Mouse (Mus musculus): ENCODE measurements around the gene Tubg1. TPM values are rescaled to one million over a fixed set of nuclear protein-coding genes. Genes with fewer than 3 reads are reported as not detected.
A peak's percentile ranks its signal among the peaks of the same experiment; 100 is the strongest.
"Not testable (repeated sequence)": the region's sequence is repeated elsewhere in the genome, so short reads cannot be mapped to it uniquely, and the experiment has no call there.

Tubg1 gene
- polyA plus RNA-seq, 1 experiment: 19.2 TPM

GRCm38 (mm10) chr11:101151063-101151462, 31.3 kb downstream of the Tubg1 start:
- Histone ChIP-seq H3K4me3 (ENCODE audit: insufficient read depth, low read depth, low read length) (no peak overlapping the region), H3K27ac (ENCODE audit: insufficient read depth, low read depth, low read length) (no peak overlapping the region), H3K36me3 (ENCODE audit: control insufficient read depth, insufficient read depth, low read length) (no peaks in the 10 kb centered on the region), H3K27me3 (replicated peaks; ENCODE audit: control insufficient read depth, insufficient read depth, low read length) (no peaks in the 10 kb centered on the region), H3K4me1 (ENCODE audit: control insufficient read depth, insufficient read depth, low read length) (0 out of 2 replicates have a peak, but pooled peaks cover 2% of the 10 kb centered on the region)
- no peak for TF ChIP-seq CTCF (conservative IDR thresholded peaks at IDR 0.05; ENCODE audit: insufficient read depth, insufficient read length, low read depth, low read length)
- no peak for TF ChIP-seq POLR2A (IDR thresholded peaks at IDR 0.05; ENCODE audit: low read depth, low read length)
- DNase-seq: no peak
- 62% methylated on average over 2 of the region's 2 CpGs for WGBS

- Histone ChIP-seq H3K4me3 (ENCODE audit: insufficient read depth, low read depth, low read length) (no peak overlapping the region), H3K27me3 (replicated peaks; ENCODE audit: control insufficient read depth, insufficient read depth, low read length) (no peaks in the 10 kb centered on the region), H3K4me1 (ENCODE audit: control insufficient read depth, insufficient read depth, low read length) (0 out of 2 replicates have a peak, but pooled peaks cover 3% of the 10 kb centered on the region), H3K27ac (ENCODE audit: insufficient read depth, low read depth, low read length) (no peak overlapping the region), H3K36me3 (ENCODE audit: control insufficient read depth, insufficient read depth, low read length) (no peaks in the 10 kb centered on the region)
- no peak for DNase-seq
- 77% methylated on average over 1 of the region's 1 CpGs for WGBS
- TF ChIP-seq CTCF (conservative IDR thresholded peaks at IDR 0.05; ENCODE audit: insufficient read depth, insufficient read length, low read depth, low read length): no peak
- no peak for TF ChIP-seq POLR2A (IDR thresholded peaks at IDR 0.05; ENCODE audit: low read depth, low read length)
These were observed 33.1 kb downstream of the Tubg1 start for GRCm38 (mm10) chr11:101152825-101153224.

DNA sequence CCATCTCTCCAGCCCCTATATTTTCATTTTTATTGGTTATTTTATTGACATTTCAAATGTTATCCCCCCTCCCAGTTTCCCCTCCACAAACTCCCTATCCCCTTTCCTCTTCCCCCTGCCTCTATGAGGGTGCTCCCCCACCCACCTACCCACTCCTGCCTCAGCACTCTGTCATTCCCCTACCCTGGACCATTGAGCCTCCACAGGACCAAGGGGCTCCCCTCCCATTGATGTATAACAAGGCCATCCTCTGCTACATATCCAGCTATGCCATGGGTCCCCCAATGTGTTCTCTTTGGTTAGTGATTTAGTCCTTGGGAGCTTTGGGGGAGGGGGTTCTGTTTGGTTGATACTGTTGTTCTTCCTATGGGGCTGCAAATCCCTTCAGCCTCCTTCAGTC, 34.9 kb downstream of the Tubg1 start:
- no peak for DNase-seq
- Histone ChIP-seq H3K27me3 (replicated peaks; ENCODE audit: control insufficient read depth, insufficient read depth, low read length) (no peaks in the 10 kb centered on the region), H3K4me1 (ENCODE audit: control insufficient read depth, insufficient read depth, low read length) (0 out of 2 replicates have a peak, but pooled peaks cover 3% of the 10 kb centered on the region), H3K36me3 (ENCODE audit: control insufficient read depth, insufficient read depth, low read length) (no peaks in the 10 kb centered on the region), H3K4me3 (ENCODE audit: insufficient read depth, low read depth, low read length) (no peak overlapping the region), H3K27ac (ENCODE audit: insufficient read depth, low read depth, low read length) (no peak overlapping the region)
- no peak for TF ChIP-seq POLR2A (IDR thresholded peaks at IDR 0.05; ENCODE audit: low read depth, low read length)
- TF ChIP-seq CTCF (conservative IDR thresholded peaks at IDR 0.05; ENCODE audit: insufficient read depth, insufficient read length, low read depth, low read length): no peak

DNA sequence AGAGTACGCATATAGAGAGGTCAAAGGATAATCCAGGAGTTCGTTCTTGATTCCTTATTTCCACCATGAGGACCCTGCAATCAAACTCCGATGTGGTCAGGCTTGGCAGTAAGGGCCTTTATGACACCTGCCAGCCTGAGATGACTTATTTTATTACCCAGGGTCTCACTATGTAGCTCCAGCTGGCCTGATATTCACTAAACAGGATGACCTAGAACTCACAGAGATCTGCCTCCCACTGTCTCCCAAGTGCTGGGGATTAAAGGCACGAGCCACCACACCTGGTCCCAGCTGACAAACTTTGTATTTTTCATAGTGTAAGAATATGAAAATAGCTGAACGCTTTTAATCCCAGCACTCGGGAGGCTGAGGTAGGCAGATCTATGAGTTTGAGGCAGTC, 35.4 kb downstream of the Tubg1 start:
- no peak for DNase-seq
- H3K4me1 ChIP-seq (ENCODE audit: control insufficient read depth, insufficient read depth, low read length): 0 out of 2 replicates have a peak, but pooled peaks cover 3% of the 10 kb centered on the region
- no peaks in the 10 kb centered on the region for H3K36me3 ChIP-seq (ENCODE audit: control insufficient read depth, insufficient read depth, low read length)
- no peak overlapping the region for H3K27ac ChIP-seq (ENCODE audit: insufficient read depth, low read depth, low read length)
- H3K27me3 ChIP-seq (replicated peaks; ENCODE audit: control insufficient read depth, insufficient read depth, low read length): no peaks in the 10 kb centered on the region
- TF ChIP-seq POLR2A (IDR thresholded peaks at IDR 0.05; ENCODE audit: low read depth, low read length) (no peak), CTCF (conservative IDR thresholded peaks at IDR 0.05; ENCODE audit: insufficient read depth, insufficient read length, low read depth, low read length) (no peak)
- no peak overlapping the region for H3K4me3 ChIP-seq (ENCODE audit: insufficient read depth, low read depth, low read length)
- WGBS: 83% methylated on average over 6 of the region's 6 CpGs

GRCm38 (mm10) chr11:101155728-101156371, 36.1 kb downstream of the Tubg1 start, which contains the start of gene Tubg2:
Tubg2 (plus strand) TSS chr11:101155907.
- Histone ChIP-seq H3K27me3 (replicated peaks; ENCODE audit: control insufficient read depth, insufficient read depth, low read length) (no peaks in the 10 kb centered on the region), H3K4me3 (ENCODE audit: insufficient read depth, low read depth, low read length) (peak within 1 kb of the TSS; percentile 32; the same call in 1 of the 2 replicates), H3K4me1 (ENCODE audit: control insufficient read depth, insufficient read depth, low read length) (0 out of 2 replicates have a peak, but pooled peaks cover 3% of the 10 kb centered on the region), H3K36me3 (ENCODE audit: control insufficient read depth, insufficient read depth, low read length) (no peaks in the 10 kb centered on the region), H3K27ac (ENCODE audit: insufficient read depth, low read depth, low read length) (no peak within 1 kb of the TSS)
- peak; percentile 64 for DNase-seq
- 5% methylated on average over 36 of the region's 36 CpGs for WGBS
- no peak for TF ChIP-seq POLR2A (IDR thresholded peaks at IDR 0.05; ENCODE audit: low read depth, low read length)
- TF ChIP-seq CTCF (conservative IDR thresholded peaks at IDR 0.05; ENCODE audit: insufficient read depth, insufficient read length, low read depth, low read length): no peak

GRCm38 (mm10) chr11:101160151-101160550, 40.4 kb downstream of the Tubg1 start:
- DNase-seq; H3K27ac ChIP-seq (ENCODE audit: insufficient read depth, low read depth, low read length); H3K36me3 ChIP-seq (ENCODE audit: control insufficient read depth, insufficient read depth, low read length); H3K4me3 ChIP-seq (ENCODE audit: insufficient read depth, low read depth, low read length); H3K27me3 ChIP-seq (replicated peaks; ENCODE audit: control insufficient read depth, insufficient read depth, low read length); H3K4me1 ChIP-seq (ENCODE audit: control insufficient read depth, insufficient read depth, low read length): not testable (repeated sequence)
- 81% methylated on average over 10 of the region's 10 CpGs for whole genome bisulfite sequencing

GRCm38 (mm10) chr11:101160981-101161505, 41.3 kb downstream of the Tubg1 start:
- DNase-seq; H3K27ac ChIP-seq (ENCODE audit: insufficient read depth, low read depth, low read length); H3K36me3 ChIP-seq (ENCODE audit: control insufficient read depth, insufficient read depth, low read length); H3K27me3 ChIP-seq (replicated peaks; ENCODE audit: control insufficient read depth, insufficient read depth, low read length); H3K4me1 ChIP-seq (ENCODE audit: control insufficient read depth, insufficient read depth, low read length); H3K4me3 ChIP-seq (ENCODE audit: insufficient read depth, low read depth, low read length): not testable (repeated sequence)
- 80% methylated on average over 8 of the region's 8 CpGs for WGBS
